ENCODE assay signal across 8 mouse cellular contexts in the genomic region with DNA sequence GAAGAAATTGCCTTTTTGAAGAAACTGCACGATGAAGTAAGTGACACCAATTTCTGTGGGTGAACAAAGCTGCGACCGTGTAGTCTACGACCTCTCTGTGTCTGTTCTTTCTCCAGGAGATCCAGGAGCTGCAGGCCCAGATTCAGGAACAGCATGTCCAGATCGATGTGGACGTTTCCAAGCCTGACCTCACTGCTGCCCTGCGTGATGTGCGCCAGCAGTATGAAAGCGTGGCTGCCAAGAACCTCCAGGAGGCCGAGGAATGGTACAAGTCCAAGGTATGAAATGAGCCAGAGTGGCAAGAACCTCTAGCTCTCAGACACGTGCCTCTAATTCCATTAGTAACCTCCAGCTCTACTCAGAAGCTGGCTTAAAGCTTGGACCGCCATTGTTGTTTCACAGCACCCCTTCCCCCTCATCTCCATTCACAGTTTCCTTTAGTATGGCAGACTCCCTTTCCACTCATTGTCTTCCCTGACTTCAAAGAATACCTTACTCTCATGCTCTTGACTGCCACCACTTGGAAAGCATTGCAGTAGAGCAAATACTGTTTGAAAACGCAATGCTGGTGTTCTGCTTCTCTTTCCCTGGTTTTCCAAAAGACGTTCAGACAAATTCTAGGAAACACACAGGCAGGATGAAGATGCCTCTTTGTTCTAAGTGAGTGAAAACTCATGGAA. TPM values are rescaled to one million over a fixed set of nuclear protein-coding genes. Genes with fewer than 3 reads are reported as not detected.
A peak's percentile ranks its signal among the peaks of the same experiment; 100 is the strongest.
DNase-seq lines count a peak whose midpoint lies in the region; ATAC-seq and TF ChIP-seq lines count a peak whose summit lies in the region.

No protein-coding gene starts in this region.

- peaks cover 16% of the 10 kb centered on the region; the same call in 1 of the 2 replicates for H3K4me1 ChIP-seq in limb, embryonic 15.5 days
- peaks cover 21% of the 10 kb centered on the region for H3K4me1 ChIP-seq in limb, embryonic 10.5 days
- H3K4me1 ChIP-seq in midbrain, embryonic 12.5 days = peaks cover 20% of the 10 kb centered on the region

- 0 out of 2 replicates have a peak overlapping the region, but pooled peaks have one; percentile 2 for H3K4me2 ChIP-seq in limb, embryonic 15.5 days
- peak overlapping the region; percentile 32 for H3K4me2 ChIP-seq in midbrain, embryonic 12.5 days (replicated peaks)

- ATAC-seq in limb, embryonic 15.5 days (ENCODE audit: insufficient number of reproducible peaks, low FRiP score, low TSS enrichment, low read depth) = no peak
- no peak for ATAC-seq in midbrain, embryonic 12.5 days (ENCODE audit: low FRiP score, low read depth)
- no peak for ATAC-seq in activated CD4-positive, CD25-positive, alpha-beta regulatory T cell, adult 4 months

- 75% methylated on average over 14 of the region's 14 CpGs for WGBS in limb, embryonic 15.5 days
- 88% methylated on average over 14 of the region's 14 CpGs for WGBS in limb, embryonic 10.5 days
- 59% methylated on average over 14 of the region's 14 CpGs for WGBS in midbrain, embryonic 12.5 days

- no peak for TF ChIP-seq POLR2A in brain, embryonic 14.5 days (IDR thresholded peaks at IDR 0.05; ENCODE audit: borderline replicate concordance, extremely low read depth, insufficient read depth, insufficient read length, poor library complexity, severe bottlenecking)

- peaks cover 58% of the 10 kb centered on the region for H3K36me3 ChIP-seq in limb, embryonic 15.5 days
- peaks cover 64% of the 10 kb centered on the region for H3K36me3 ChIP-seq in limb, embryonic 10.5 days
- H3K36me3 ChIP-seq in midbrain, embryonic 12.5 days = peaks cover 58% of the 10 kb centered on the region

- H3K4me3 ChIP-seq in limb, embryonic 15.5 days = no peak overlapping the region
- H3K4me3 ChIP-seq in limb, embryonic 10.5 days = no peak overlapping the region
- no peak overlapping the region for H3K4me3 ChIP-seq in midbrain, embryonic 12.5 days

- H3K9me3 ChIP-seq in limb, embryonic 15.5 days = no peaks in the 10 kb centered on the region
- H3K9me3 ChIP-seq in limb, embryonic 10.5 days (replicated peaks) = no peaks in the 10 kb centered on the region
- H3K9me3 ChIP-seq in midbrain, embryonic 12.5 days = no peaks in the 10 kb centered on the region

- TF ChIP-seq CTCF in brain, embryonic 14.5 days (IDR thresholded peaks at IDR 0.05; ENCODE audit: borderline replicate concordance, extremely low read depth, insufficient read depth, insufficient read length) = no peak

- H3K9ac ChIP-seq in limb, embryonic 15.5 days = no peak overlapping the region
- H3K9ac ChIP-seq in midbrain, embryonic 12.5 days (replicated peaks) = no peak overlapping the region

- H3K27me3 ChIP-seq in limb, embryonic 15.5 days = no peaks in the 10 kb centered on the region
- no peaks in the 10 kb centered on the region for H3K27me3 ChIP-seq in limb, embryonic 10.5 days (ENCODE audit: low read depth, poor library complexity, severe bottlenecking)
- H3K27me3 ChIP-seq in midbrain, embryonic 12.5 days = no peaks in the 10 kb centered on the region

- no peak for DNase-seq in limb, embryonic 10.5 days (ENCODE audit: low spot score)
- peak; percentile 39 for DNase-seq in brain, embryonic 14.5 days (ENCODE audit: low read depth)
- peak; percentile 47 for DNase-seq in gastrocnemius, postnatal 25 days
- DNase-seq in frontal cortex, adult 2 months (ENCODE audit: extremely low spot score in 1 of 2, low spot score in 1 of 2) = no peak
- DNase-seq in yolk sac, embryonic 10.5 days (ENCODE audit: low spot score) = no peak

- no peak overlapping the region for H3K27ac ChIP-seq in limb, embryonic 15.5 days
- H3K27ac ChIP-seq in limb, embryonic 10.5 days = no peak overlapping the region
- H3K27ac ChIP-seq in midbrain, embryonic 12.5 days (replicated peaks) = peak overlapping the region; percentile 63; the same call in 1 of the 2 replicates

RNA-seq across cellular contexts. Expression of gene Vim, which starts 4.9 kb away (rescaled TPM):
- 1,276 and 1,300 TPM in 2 replicates for polyA plus RNA-seq in limb, embryonic 15.5 days (2015; fragmentation: Nextera tagmentation; extraction: Ambion mirVana)
- 183 and 240 TPM in 2 replicates for polyA plus RNA-seq in limb, embryonic 10.5 days (2016; fragmentation: Nextera tagmentation; extraction: Ambion mirVana)
- polyA plus RNA-seq in brain, embryonic 14.5 days (2012; rRNA removed) = 1,036 and 1,222 TPM in 2 replicates
- 100 to 1,000 TPM; 144 to 281 TPM for total RNA-seq in gastrocnemius, postnatal 25 days (2021)
- polyA plus RNA-seq in midbrain, embryonic 12.5 days (2016; fragmentation: Nextera tagmentation; extraction: Ambion mirVana) = 1,184 and 1,191 TPM in 2 replicates
- 125 and 135 TPM in 2 replicates for polyA plus RNA-seq in frontal cortex, adult 2 months (2012; rRNA removed)
- polyA plus RNA-seq in activated CD4-positive, CD25-positive, alpha-beta regulatory T cell, adult 4 months (2017; shearing (Covaris generic)) = 100 to 1,000 TPM; 703 to 754 TPM

RNA-seq across cellular contexts. Expression of gene Trdmt1, which starts 34.1 kb away (rescaled TPM):
- polyA plus RNA-seq in limb, embryonic 15.5 days (2015; fragmentation: Nextera tagmentation; extraction: Ambion mirVana) = 8.9 and 11.5 TPM in 2 replicates
- polyA plus RNA-seq in limb, embryonic 10.5 days (2016; fragmentation: Nextera tagmentation; extraction: Ambion mirVana) = 7.7 and 8.2 TPM in 2 replicates
- 6.8 and 8.5 TPM in 2 replicates for polyA plus RNA-seq in brain, embryonic 14.5 days (2012; rRNA removed)
- total RNA-seq in gastrocnemius, postnatal 25 days (2021) = 1 to 10 TPM; 3.8 to 4.6 TPM
- 8.2 and 10.5 TPM in 2 replicates for polyA plus RNA-seq in midbrain, embryonic 12.5 days (2016; fragmentation: Nextera tagmentation; extraction: Ambion mirVana)
- 5.7 and 7.7 TPM in 2 replicates for polyA plus RNA-seq in frontal cortex, adult 2 months (2012; rRNA removed)
- polyA plus RNA-seq in activated CD4-positive, CD25-positive, alpha-beta regulatory T cell, adult 4 months (2017; shearing (Covaris generic)) = 10 to 100 TPM; 16.2 to 17.0 TPM

Comparison
In these comparisons a context has a peak if more than half of its experiments do, and no peak if none do; other contexts are left out.
1. DNase-seq: peak in brain, embryonic 14.5 days (single experiment) and gastrocnemius, postnatal 25 days (single experiment); none in limb, embryonic 10.5 days (single experiment), frontal cortex, adult 2 months (0 of 2) and yolk sac, embryonic 10.5 days (single experiment).